Mouse (Mus musculus) adrenal gland, postnatal 25 days (tissue): ENCODE data around the gene Klk1b1. TPM values are rescaled to one million over a fixed set of nuclear protein-coding genes. Genes with fewer than 3 reads are reported as not detected.
"Not testable (repeated sequence)": the region's sequence is repeated elsewhere in the genome, so short reads cannot be mapped to it uniquely, and the experiment has no call there.

Source experiments
- DNase-seq: peaks from one replicate; pipeline ENCODE4 v3.0.0; 2021; ENCODE audit warnings: mixed read lengths
- total RNA-seq: library from RNA; stranded (reverse); gene quantifications from 2 replicates; pipeline ENCODE4 v1.2.3, GENCODE M21; 2021

The Klk1b1 gene
- total RNA-seq, 1 experiment from 2014 or later, result not detected

DNA sequence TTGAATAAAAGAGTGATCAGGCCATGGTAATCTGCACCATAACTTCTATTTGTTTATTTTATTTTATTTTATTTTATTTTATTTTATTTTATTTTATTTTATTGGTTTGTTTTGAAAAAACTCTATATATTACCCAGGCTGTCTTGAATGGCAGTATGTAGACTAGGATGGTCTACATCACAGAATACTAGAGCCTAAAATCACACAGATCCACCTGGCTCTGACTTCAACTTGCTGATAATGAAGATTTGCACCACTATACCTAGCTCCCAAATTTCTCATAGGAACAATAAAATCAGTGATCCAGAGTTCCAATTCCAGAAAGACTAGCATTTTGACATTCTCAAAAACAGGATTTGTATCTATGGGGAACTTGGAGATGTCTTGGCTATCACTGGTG, 45.3 kb downstream of the Klk1b1 start, which contains the start of gene Klk1b26:
Gene Klk1b26, plus strand, starts transcription at position 301 of the 400 bp plus-strand sequence.
- not testable (repeated sequence) for DNase-seq

DNA sequence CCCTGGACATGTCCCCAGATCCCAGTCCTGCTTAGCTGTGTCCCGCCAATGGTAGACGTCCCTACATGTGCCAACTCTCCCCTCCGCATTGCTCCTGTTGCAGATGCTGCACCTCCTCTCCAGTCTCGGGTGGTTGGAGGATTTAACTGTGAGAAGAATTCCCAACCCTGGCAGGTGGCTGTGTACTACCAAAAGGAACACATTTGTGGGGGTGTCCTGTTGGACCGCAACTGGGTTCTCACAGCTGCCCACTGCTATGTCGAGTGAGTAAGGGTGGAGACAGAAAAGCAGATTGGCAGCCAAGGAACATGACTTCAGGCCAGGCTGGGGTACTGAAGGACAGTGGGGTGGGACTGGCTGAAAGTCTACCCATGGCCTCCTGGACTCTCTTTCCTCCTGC, 48.1 kb downstream of the Klk1b1 start:
- not testable (repeated sequence) for DNase-seq

- DNase-seq, result no peak
Measured at GRCm38 (mm10) chr7:44015071-44015470, 48.5 kb downstream of the Klk1b1 start.

Other genes with a start within 250 kb of the Klk1b1 start
- gene Klk12, start 197.9 kb upstream of the Klk1b1 start, total RNA-seq, result not detected in 2 replicates
- gene Klk11, start 192.1 kb upstream of the Klk1b1 start, total RNA-seq, result not detected in 2 replicates
- not detected in 2 replicates for gene Klk10, start 185.7 kb upstream of the Klk1b1 start, total RNA-seq
- gene Klk9, start 174.9 kb upstream of the Klk1b1 start, total RNA-seq, result not detected in 2 replicates
- 2.7 and 3.5 TPM in 2 replicates for gene Klk8, start 169.2 kb upstream of the Klk1b1 start, total RNA-seq
- gene Klk7, start 155.5 kb upstream of the Klk1b1 start, total RNA-seq, result not detected in 2 replicates
- gene Klk6, start 142.3 kb upstream of the Klk1b1 start, total RNA-seq, result not detected in 2 replicates
- not detected in 2 replicates for gene Klk5, start 124.8 kb upstream of the Klk1b1 start, total RNA-seq
- not detected in 2 replicates for gene Klk4, start 85.6 kb upstream of the Klk1b1 start, total RNA-seq
- gene Klk15, start 33.0 kb upstream of the Klk1b1 start, total RNA-seq, result not detected in 2 replicates
- gene Klk1b8, start 16.1 kb upstream of the Klk1b1 start, total RNA-seq, result not detected in 2 replicates
- not detected in 2 replicates for gene Klk1b9, start 9.3 kb downstream of the Klk1b1 start, total RNA-seq
- not detected in 2 replicates for gene Klk1b11, start 29.1 kb downstream of the Klk1b1 start, total RNA-seq
- gene Klk1b26, start 45.4 kb downstream of the Klk1b1 start, total RNA-seq, result not detected in 2 replicates
- not detected in 2 replicates for gene Klk1b27, start 85.5 kb downstream of the Klk1b1 start, total RNA-seq
- gene Klk1b21, start 135.6 kb downstream of the Klk1b1 start, total RNA-seq, result not detected in 2 replicates
- gene Klk1b22, start 145.9 kb downstream of the Klk1b1 start, total RNA-seq, result not detected in 2 replicates
- gene Klk1b16, start 170.0 kb downstream of the Klk1b1 start, total RNA-seq, result not detected in 2 replicates
- not detected in 2 replicates for gene Klk1b24, start 221.5 kb downstream of the Klk1b1 start, total RNA-seq
- not detected in 2 replicates for gene Klk1b3, start 231.4 kb downstream of the Klk1b1 start, total RNA-seq
- not detected in 2 replicates for gene Klk1b4, start 240.7 kb downstream of the Klk1b1 start, total RNA-seq
- gene Klk1b5, start 249.2 kb downstream of the Klk1b1 start, total RNA-seq, result not detected in 2 replicates